Mouse (Mus musculus) gastrocnemius, postnatal 4 days (tissue): ENCODE measurements around the gene Pnkd. TPM values are rescaled to one million over a fixed set of nuclear protein-coding genes. Genes with fewer than 3 reads are reported as not detected.

Source experiments
- DNase-seq, 2 experiments: peaks; one replicate each; pipeline ENCODE4 v3.0.0; 2021 to 2022; ENCODE audit warnings: low spot score in 2 of 2, mixed read lengths in 2 of 2
- long read RNA-seq, 2 experiments: library from polyadenylated mRNA; stranded (forward); transcript quantifications; one replicate each; pipeline ENCODE4 v2.0.0; 2021
- total RNA-seq, 2 experiments: library from RNA; stranded (reverse); gene quantifications; 2 replicates each; pipeline ENCODE4 v1.2.3; 2021

Gene Pnkd
- 10 to 100 TPM; 83.8 to 91.1 TPM for total RNA-seq
- long read RNA-seq, experiment 1, transcript Pnkd-202 (9 exons, 2,859 nt) = minor isoform, 21 of 100 reads
- long read RNA-seq, experiment 1, transcript Pnkd-201 (10 exons, 2,937 nt) = minor isoform, 16 of 100 reads
- long read RNA-seq, experiment 1, transcript Pnkd-204 (3 exons, 740 nt) = major isoform, 55 of 100 reads
- long read RNA-seq, experiment 1, partial matches to known transcripts = 1 of 100 reads
- long read RNA-seq, experiment 1, other reads (novel, unspliced or antisense) = 7 of 100 reads
- long read RNA-seq, experiment 2, transcript Pnkd-202 (9 exons, 2,859 nt) = minor isoform, 35 of 136 reads
- long read RNA-seq, experiment 2, transcript Pnkd-201 (10 exons, 2,937 nt) = minor isoform, 21 of 136 reads
- long read RNA-seq, experiment 2, transcript Pnkd-204 (3 exons, 740 nt) = major isoform, 63 of 136 reads
- long read RNA-seq, experiment 2, partial matches to known transcripts = 2 of 136 reads
- long read RNA-seq, experiment 2, other reads (novel, unspliced or antisense) = 14 of 136 reads

DNA sequence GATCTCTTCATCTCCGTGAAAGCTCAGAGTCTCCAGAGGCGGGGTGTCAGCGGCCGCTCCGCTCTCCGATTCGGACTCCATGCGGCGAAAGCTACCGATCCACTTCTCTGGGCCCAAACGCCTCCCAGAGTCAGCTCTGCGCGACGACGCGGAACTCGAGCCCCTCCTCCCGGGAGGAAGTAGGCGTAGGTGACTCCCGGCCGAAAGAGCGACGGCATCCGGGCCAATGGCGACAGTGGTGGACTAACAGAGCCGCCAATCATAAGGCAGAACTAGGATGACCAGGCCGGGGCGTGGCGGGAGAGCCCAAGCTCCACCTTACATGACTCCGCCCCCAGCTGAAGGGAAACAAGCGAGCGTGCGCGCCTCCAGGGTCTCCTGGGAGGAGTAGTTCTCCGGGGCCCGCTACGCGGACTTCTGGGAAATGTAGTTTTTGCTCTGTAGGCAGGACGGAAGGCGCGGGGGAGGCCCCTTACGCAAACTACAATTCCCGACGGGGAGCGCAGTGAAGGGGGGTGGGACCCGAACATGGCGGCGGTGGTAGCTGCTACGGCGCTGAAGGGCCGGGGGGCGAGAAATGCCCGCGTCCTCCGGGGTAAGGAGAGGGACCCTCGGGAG is at the start of gene Pnkd, which contains the start of gene Aamp:
TSS of gene Pnkd (plus strand) at position 388 of the 618 bp plus-strand sequence.
TSS of gene Aamp (minus strand) at position 196 of the 618 bp plus-strand sequence.
- peak; percentile 94 to 99 for DNase-seq

GRCm38 (mm10) chr1:74235938-74236589 is 48.7 kb upstream of the Pnkd start, which contains the start of gene Arpc2:
Gene Arpc2, plus strand, starts transcription at chr1:74236084.
- DNase-seq = peak; percentile 96 to 97

- DNase-seq = peak in 1 of 2 experiments; percentile 43
Observed at GRCm38 (mm10) chr1:74236590-74237317, 48.0 kb upstream of the Pnkd start.

GRCm38 (mm10) chr1:74237671-74238070 is 47.1 kb upstream of the Pnkd start:
- no peak for DNase-seq

DNA sequence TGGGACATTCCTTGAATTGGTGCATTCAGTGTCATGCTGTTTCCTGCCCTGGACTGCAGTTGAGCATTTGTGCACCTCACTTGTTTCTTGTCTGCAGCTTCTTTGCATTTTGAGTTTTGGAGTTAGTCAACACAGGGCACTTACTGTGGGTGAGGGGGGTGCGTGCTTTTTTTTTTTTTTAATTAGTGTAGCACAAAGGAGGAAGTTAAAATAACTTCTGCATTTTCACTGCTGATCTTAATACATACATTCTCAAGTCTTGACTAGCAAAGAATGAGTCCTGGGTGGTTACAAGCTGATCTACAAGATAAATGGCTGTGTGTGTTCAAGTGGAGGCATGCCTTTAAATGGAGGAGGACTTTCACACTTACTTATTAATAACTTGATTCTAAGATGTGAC is 46.6 kb upstream of the Pnkd start:
- DNase-seq = no peak

- DNase-seq = no peak
Observed at GRCm38 (mm10) chr1:74239162-74239561, 45.6 kb upstream of the Pnkd start.

DNA sequence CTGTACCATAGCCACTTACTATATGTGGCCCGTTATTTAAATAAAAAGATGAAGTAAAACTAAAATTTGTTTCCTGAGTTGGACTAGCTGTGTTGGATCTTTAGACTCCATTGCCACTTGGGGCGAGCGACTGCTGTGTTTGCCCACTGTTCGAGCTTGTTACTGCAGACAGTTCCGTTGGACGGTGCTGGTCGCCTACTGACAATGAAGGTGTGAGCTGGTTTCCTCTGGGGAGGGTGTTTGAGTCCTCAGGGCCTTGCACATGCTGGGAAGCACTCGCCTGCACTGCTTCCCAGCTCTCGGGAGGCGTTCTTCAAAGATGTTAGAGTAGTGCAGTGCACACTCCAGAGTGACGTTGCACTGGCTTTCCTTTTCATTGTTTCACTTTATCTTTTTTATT is 45.1 kb upstream of the Pnkd start:
- DNase-seq = no peak

GRCm38 (mm10) chr1:74240311-74240710 is 44.4 kb upstream of the Pnkd start:
- DNase-seq = no peak

DNA sequence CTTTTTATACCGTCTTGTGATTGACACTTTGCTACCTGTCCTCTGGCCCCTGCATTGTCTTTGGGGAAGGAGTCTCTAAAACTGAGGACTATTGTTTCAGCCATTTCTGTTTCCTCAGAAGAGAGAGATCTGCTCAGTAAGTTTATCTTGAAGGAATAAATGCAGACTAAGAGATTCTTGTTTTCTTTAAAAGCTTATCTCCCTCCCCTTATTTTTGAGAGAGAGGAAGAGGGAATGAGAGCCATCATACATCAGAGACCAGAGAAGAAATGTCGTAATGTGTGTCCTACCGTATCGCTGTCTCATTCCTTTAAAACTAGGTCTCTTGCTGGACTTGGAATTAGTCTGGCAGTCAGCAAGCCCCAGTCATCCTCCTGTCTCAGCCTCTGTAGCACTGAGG is 43.9 kb upstream of the Pnkd start:
- no peak for DNase-seq

- no peak for DNase-seq
Observed at GRCm38 (mm10) chr1:74245525-74245924, 39.2 kb upstream of the Pnkd start.

DNA sequence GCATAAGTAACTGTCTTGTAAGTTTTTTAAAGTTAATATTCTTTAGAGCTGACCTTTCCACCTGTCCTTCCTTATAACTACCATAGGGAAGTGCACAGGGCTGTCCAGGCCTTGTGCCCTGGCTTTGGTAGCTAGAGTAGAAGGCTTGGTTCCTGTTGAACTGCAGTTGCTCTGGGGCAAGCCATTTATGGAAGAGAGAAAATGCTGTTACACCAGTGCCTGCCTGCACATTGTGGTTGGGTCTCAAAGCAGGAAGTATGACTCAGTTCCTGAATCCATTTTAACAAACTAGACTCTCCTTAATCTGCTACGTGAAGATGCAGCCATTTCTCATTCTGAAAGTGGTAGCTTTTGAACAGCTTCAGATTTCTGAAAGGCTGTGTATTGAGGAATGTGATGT is 35.9 kb upstream of the Pnkd start:
- DNase-seq = no peak

GRCm38 (mm10) chr1:74249331-74249980 is 35.3 kb upstream of the Pnkd start:
- DNase-seq = no peak

GRCm38 (mm10) chr1:74250096-74250495 is 34.6 kb upstream of the Pnkd start:
- DNase-seq = no peak

GRCm38 (mm10) chr1:74255704-74256345 is 28.9 kb upstream of the Pnkd start:
- DNase-seq = no peak

GRCm38 (mm10) chr1:74256782-74257181 is 27.9 kb upstream of the Pnkd start:
- no peak for DNase-seq

DNA sequence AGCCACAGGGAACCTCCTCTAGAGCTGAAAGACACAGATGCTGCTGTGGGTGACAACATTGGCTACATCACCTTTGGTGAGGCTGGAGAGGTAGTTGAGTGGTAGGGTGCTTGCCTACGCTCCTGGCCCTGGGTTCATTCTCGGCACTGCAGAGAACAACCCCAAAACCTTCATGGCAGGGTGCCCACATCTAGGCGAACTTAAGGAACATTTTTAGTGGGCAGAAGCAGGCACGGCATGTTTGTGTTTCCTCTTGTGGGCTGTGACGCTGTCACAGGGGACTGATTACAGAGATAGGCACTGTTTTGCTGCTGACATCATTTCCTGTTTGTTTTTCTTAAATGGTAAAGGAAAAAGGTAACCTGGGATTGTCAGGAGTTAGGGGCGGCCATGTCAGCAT is 22.2 kb upstream of the Pnkd start:
- no peak for DNase-seq

GRCm38 (mm10) chr1:74268750-74269149 is 16.0 kb upstream of the Pnkd start:
- DNase-seq = no peak

- no peak for DNase-seq
Observed at GRCm38 (mm10) chr1:74271659-74272058, 13.1 kb upstream of the Pnkd start.

DNA sequence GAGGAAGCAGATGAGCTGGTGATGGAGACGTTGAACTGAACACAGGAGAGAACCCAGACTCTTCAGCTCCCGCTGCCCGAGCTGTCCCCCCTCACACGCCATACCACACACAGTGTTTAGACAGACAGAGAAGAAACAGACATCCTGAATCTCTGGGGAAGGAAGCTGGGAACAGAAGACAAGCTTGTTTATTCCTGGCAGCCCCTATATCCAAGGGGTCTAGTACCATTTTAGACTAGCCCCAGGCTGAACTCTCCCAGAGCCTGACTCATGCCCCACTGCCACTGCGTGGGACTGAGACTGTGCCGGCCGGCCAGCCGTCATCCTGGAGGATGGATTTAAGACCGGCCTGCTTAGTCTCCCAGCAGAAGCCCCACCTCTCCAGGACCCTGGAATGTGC is 9.7 kb upstream of the Pnkd start:
- peak in 1 of 2 experiments; percentile 16 for DNase-seq

- no peak for DNase-seq
Observed at GRCm38 (mm10) chr1:74277041-74277440, 7.7 kb upstream of the Pnkd start.
